Mouse (Mus musculus) MEL (cell line): ENCODE results near the gene Gm5269. TPM values are rescaled to one million over a fixed set of nuclear protein-coding genes. Genes with fewer than 3 reads are reported as not detected.

Experiments
- DNase-seq: peaks from one replicate; pipeline ENCODE4 v3.0.0; 2011; ENCODE audit warnings: low read depth, low spot score
- H3K27ac ChIP-seq: 2 replicates; pipeline ENCODE4 v1.5.1; 2012; ENCODE audit warnings: low read depth, mild to moderate bottlenecking, control low read depth, low read length, moderate library complexity; ENCODE audit not compliant: control insufficient read depth
- H3K27me3 ChIP-seq, 2 experiments: fragments of 150-350 bp in 1 of 2; sonication (generic) in 1 of 2; 2 replicates each; pipeline ENCODE4 v1.6.1; 2012; ENCODE audit warnings: low read length in 2 of 2, mild to moderate bottlenecking in 2 of 2, improper control_type of control experiment in 1 of 2, moderate library complexity in 1 of 2; ENCODE audit not compliant: insufficient read depth in 2 of 2, control insufficient read depth in 1 of 2
- H3K36me3 ChIP-seq, 2 experiments: 2 replicates each; pipeline ENCODE4 v1.6.1; 2012 to 2014; ENCODE audit warnings: low read length in 2 of 2, improper control_type of control experiment in 1 of 2, inconsistent platforms in 1 of 2, mild to moderate bottlenecking in 1 of 2; ENCODE audit not compliant: insufficient read depth in 2 of 2, control insufficient read depth in 1 of 2
- H3K4me1 ChIP-seq, 2 experiments: fragments of 150-350 bp in 1 of 2; sonication (generic) in 1 of 2; 2 replicates each; pipeline ENCODE4 v1.6.1; 2012; ENCODE audit warnings: low read length in 2 of 2, improper control_type of control experiment in 1 of 2, mild to moderate bottlenecking in 1 of 2; ENCODE audit not compliant: insufficient read depth in 2 of 2, control insufficient read depth in 1 of 2
- H3K4me3 ChIP-seq, 2 experiments: fragments of 150-350 bp in 1 of 2; sonication (generic) in 1 of 2; 2 replicates each; pipeline ENCODE4 v1.5.1; 2012; ENCODE audit warnings: low read depth in 2 of 2, low read length in 2 of 2, mild to moderate bottlenecking in 2 of 2, moderate library complexity in 2 of 2, control low read depth in 1 of 2, improper control_type of control experiment in 1 of 2; ENCODE audit not compliant: control insufficient read depth in 1 of 2, insufficient read depth in 1 of 2
- H3K79me2 ChIP-seq: 2 replicates; pipeline ENCODE4 v1.6.1; 2012; ENCODE audit warnings: mild to moderate bottlenecking, low read length, moderate library complexity; ENCODE audit not compliant: control insufficient read depth, poor library complexity, insufficient read depth
- H3K9ac ChIP-seq: 2 replicates; pipeline ENCODE4 v1.6.1; 2012; ENCODE audit warnings: low read depth, mild to moderate bottlenecking, control low read depth, low read length, moderate library complexity; ENCODE audit not compliant: control insufficient read depth, poor library complexity, severe bottlenecking
- H3K9me3 ChIP-seq: fragments of 150-350 bp; sonication (generic); replicated peaks from 2 replicates; pipeline ENCODE4 v1.6.1; 2012; ENCODE audit warnings: mild to moderate bottlenecking, low read length, improper control_type of control experiment, moderate library complexity; ENCODE audit not compliant: insufficient read depth
- BHLHE40 ChIP-seq: IDR thresholded peaks from 2 replicates; pipeline ENCODE4 v1.6.1; 2012; ENCODE audit warnings: low read depth, mild to moderate bottlenecking, inconsistent platforms, low read length, improper control_type of control experiment, borderline replicate concordance
- CHD1 ChIP-seq: IDR thresholded peaks from 2 replicates; pipeline ENCODE4 v1.6.1; 2012; ENCODE audit warnings: low read depth, mild to moderate bottlenecking, inconsistent platforms, low read length, improper control_type of control experiment
- CHD2 ChIP-seq: IDR thresholded peaks from 2 replicates; pipeline ENCODE4 v1.6.1; 2011; ENCODE audit warnings: low read length, improper control_type of control experiment
- CTCF ChIP-seq, 3 experiments: IDR thresholded peaks in 2 of 3; conservative IDR thresholded peaks in 1 of 3; 2 replicates each; pipeline ENCODE4 v1.5.1; 2011 to 2012; ENCODE audit warnings: low read length in 3 of 3, low read depth in 2 of 3, mild to moderate bottlenecking in 2 of 3, improper control_type of control experiment in 1 of 3, inconsistent platforms in 1 of 3, mixed read lengths in 1 of 3, moderate library complexity in 1 of 3; ENCODE audit not compliant: control insufficient read depth in 1 of 3, insufficient read depth in 1 of 3, poor library complexity in 1 of 3, severe bottlenecking in 1 of 3
- E2F4 ChIP-seq: IDR thresholded peaks from 2 replicates; pipeline ENCODE4 v1.6.1; 2011; ENCODE audit warnings: low read depth, low read length, improper control_type of control experiment, borderline replicate concordance
- EP300 ChIP-seq, 2 experiments: IDR thresholded peaks; 2 replicates each; pipeline ENCODE4 v1.6.1; 2011; ENCODE audit warnings: improper control_type of control experiment in 2 of 2, low read length in 2 of 2, low read depth in 1 of 2, mild to moderate bottlenecking in 1 of 2
- HCFC1 ChIP-seq: IDR thresholded peaks from 2 replicates; pipeline ENCODE4 v1.6.1; 2012; ENCODE audit warnings: low read depth, mild to moderate bottlenecking, inconsistent platforms, low read length, improper control_type of control experiment, moderate library complexity
- JUND ChIP-seq: IDR thresholded peaks from 2 replicates; pipeline ENCODE4 v1.6.1; 2011; ENCODE audit warnings: low read depth, mild to moderate bottlenecking, improper control_type of control experiment, low read length
- KAT2A ChIP-seq: conservative IDR thresholded peaks from 2 replicates; pipeline ENCODE4 v1.6.1; 2012; ENCODE audit warnings: low read depth, low read length, improper control_type of control experiment, inconsistent platforms
- MAX ChIP-seq: IDR thresholded peaks from 2 replicates; pipeline ENCODE4 v1.6.1; 2011; ENCODE audit warnings: low read length, improper control_type of control experiment
- MAZ ChIP-seq: IDR thresholded peaks from 2 replicates; pipeline ENCODE4 v1.6.1; 2012; ENCODE audit warnings: low read depth, mild to moderate bottlenecking, inconsistent platforms, low read length, improper control_type of control experiment
- MXI1 ChIP-seq: IDR thresholded peaks from 2 replicates; pipeline ENCODE4 v1.6.1; 2011; ENCODE audit warnings: mild to moderate bottlenecking, low read depth, low read length, improper control_type of control experiment
- MYB ChIP-seq: IDR thresholded peaks from 2 replicates; pipeline ENCODE4 v1.6.1; 2011; ENCODE audit warnings: mild to moderate bottlenecking, low read depth, low read length, improper control_type of control experiment
- MYC ChIP-seq: IDR thresholded peaks from 2 replicates; pipeline ENCODE4 v1.6.1; 2011; ENCODE audit warnings: low read depth, mild to moderate bottlenecking, low read length, improper control_type of control experiment, moderate library complexity
- POLR2AphosphoS5 ChIP-seq: IDR thresholded peaks from 2 replicates; pipeline ENCODE4 v1.6.1; 2012; ENCODE audit warnings: low read depth, borderline replicate concordance, mild to moderate bottlenecking, inconsistent platforms, low read length, moderate library complexity, mixed read lengths
- SIN3A ChIP-seq: IDR thresholded peaks from 2 replicates; pipeline ENCODE4 v1.6.1; 2012; ENCODE audit warnings: low read length, improper control_type of control experiment, inconsistent platforms
- SMC3 ChIP-seq: IDR thresholded peaks from 2 replicates; pipeline ENCODE4 v1.6.1; 2011; ENCODE audit warnings: low read depth, low read length, improper control_type of control experiment
- TAL1 ChIP-seq: IDR thresholded peaks from 2 replicates; pipeline ENCODE4 v1.6.1; 2012; ENCODE audit warnings: mild to moderate bottlenecking, inconsistent platforms, low read length, moderate library complexity, mixed read lengths
- TCF12 ChIP-seq: IDR thresholded peaks from 2 replicates; pipeline ENCODE4 v1.6.1; 2014; ENCODE audit warnings: low read depth, mild to moderate bottlenecking, inconsistent platforms, low read length, improper control_type of control experiment, moderate library complexity
- USF2 ChIP-seq, 2 experiments: IDR thresholded peaks; 2 replicates each; pipeline ENCODE4 v1.6.1; 2011 to 2012; ENCODE audit warnings: improper control_type of control experiment in 2 of 2, low read length in 2 of 2, borderline replicate concordance in 1 of 2, inconsistent platforms in 1 of 2, low read depth in 1 of 2, mild to moderate bottlenecking in 1 of 2; ENCODE audit not compliant: insufficient read depth in 1 of 2
- ZMIZ1 ChIP-seq: IDR thresholded peaks from 2 replicates; pipeline ENCODE4 v1.6.1; 2012; ENCODE audit warnings: low read depth, mild to moderate bottlenecking, inconsistent platforms, low read length, improper control_type of control experiment, moderate library complexity
- ZNF384 ChIP-seq: IDR thresholded peaks from 2 replicates; pipeline ENCODE4 v1.6.1; 2012; ENCODE audit warnings: low read depth, mild to moderate bottlenecking, inconsistent platforms, low read length, improper control_type of control experiment
- polyA plus RNA-seq, 2 experiments: library from polyadenylated mRNA; stranded (reverse) in 1 of 2; unstranded in 1 of 2; fragments of >175 nt in 1 of 2; fragments of >200 nt in 1 of 2; gene quantifications; 2 replicates each; pipeline versions ENCODE4 v1.2.1 to v1.2.4; 2012; ENCODE audit warnings: low replicate concordance in 2 of 2, low read depth in 1 of 2; ENCODE audit not compliant: insufficient read length in 2 of 2, insufficient read depth in 1 of 2, missing spikeins in 1 of 2
- total RNA-seq: library from RNA; depleted of rRNA; stranded (reverse); fragments of 300-350 nt; gene quantifications from 2 replicates; pipeline ENCODE4 v1.2.3, GENCODE M21; 2012

Gene Gm5269
- total and polyA plus RNA-seq, 3 experiments, result 0.67 TPM; not detected in 2

- TF ChIP-seq BHLHE40, result no peak
- TF ChIP-seq, all 39 proteins: peak for 0
- Histone ChIP-seq H3K27me3 (no peaks in the 10 kb centered on the region), H3K79me2 (peaks cover 11% of the 10 kb centered on the region), H3K4me3 (no peak overlapping the region), H3K27ac (no peak overlapping the region), H3K4me1 (peaks cover 5 to 11% of the 10 kb centered on the region in 2 experiments), H3K9me3 (no peaks in the 10 kb centered on the region), H3K9ac (no peak overlapping the region), H3K36me3 (peaks cover 21 to 33% of the 10 kb centered on the region in 2 experiments)
- no peak for DNase-seq
Measured at GRCm38 (mm10) chr1:45920703-45921102, 30.6 kb upstream of the Gm5269 start.

DNA sequence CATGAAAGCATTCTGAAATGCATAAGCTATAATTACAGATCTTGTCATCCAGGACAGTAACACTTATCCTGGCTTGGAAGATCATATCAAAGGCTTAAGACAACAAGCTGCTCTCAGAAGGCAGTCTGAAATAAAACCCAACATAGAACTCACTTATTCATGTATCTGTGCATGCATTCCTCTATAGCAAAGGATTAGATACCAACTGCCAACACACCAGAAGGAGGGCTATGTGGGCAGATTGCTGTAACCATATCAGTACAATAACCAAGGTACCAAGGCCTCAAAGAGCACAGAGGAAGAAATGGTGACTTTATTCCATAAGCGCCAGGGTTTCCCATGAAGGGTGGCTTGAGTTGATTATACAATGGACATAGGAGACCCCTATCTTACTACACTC, 29.7 kb upstream of the Gm5269 start:
- TF ChIP-seq BHLHE40 (no peak), ZNF384 (no peak), MYB (no peak), KAT2A (no peak), POLR2AphosphoS5 (no peak), TCF12 (no peak), MAZ (no peak), USF2 (IDR thresholded peaks at IDR 0.05; ENCODE audit: borderline replicate concordance in 1 of 2, insufficient read depth in 1 of 2, low read depth in 1 of 2, low read length in 2 of 2) (no peak), ZMIZ1 (no peak), CHD1 (no peak)
- H3K36me3 ChIP-seq, result peaks cover 18 to 40% of the 10 kb centered on the region in 2 experiments

GRCm38 (mm10) chr1:45917136-45917803, 27.2 kb upstream of the Gm5269 start:
- Histone ChIP-seq H3K79me2 (no peaks in the 10 kb centered on the region), H3K27me3 (no peaks in the 10 kb centered on the region), H3K4me1 (no peaks in the 10 kb centered on the region), H3K36me3 (peaks cover 3 to 40% of the 10 kb centered on the region in 2 experiments; a peak in 3 of 4 replicates), H3K27ac (no peak overlapping the region), H3K9ac (no peak overlapping the region), H3K4me3 (no peak overlapping the region), H3K9me3 (no peaks in the 10 kb centered on the region)
- TF ChIP-seq JUND (no peak), MYB (no peak), ZNF384 (no peak), MXI1 (no peak), MAZ (no peak), E2F4 (no peak), MAX (no peak), BHLHE40 (no peak), MYC (no peak), TAL1 (no peak), CTCF (IDR thresholded peaks at IDR 0.05 in 2 of 3, conservative IDR thresholded peaks at IDR 0.05 in 1 of 3; ENCODE audit: control insufficient read depth in 1 of 3, insufficient read depth in 1 of 3, low read depth in 2 of 3, low read length in 3 of 3, poor library complexity in 1 of 3, severe bottlenecking in 1 of 3) (no peak), USF2 (IDR thresholded peaks at IDR 0.05; ENCODE audit: borderline replicate concordance in 1 of 2, insufficient read depth in 1 of 2, low read depth in 1 of 2, low read length in 2 of 2) (no peak), CHD1 (no peak), HCFC1 (no peak), CHD2 (no peak), SIN3A (no peak), EP300 (IDR thresholded peaks at IDR 0.05; ENCODE audit: low read depth in 1 of 2, low read length in 2 of 2) (no peak), SMC3 (no peak)
- DNase-seq, result no peak

More for the DNA sequence above, 29.7 kb upstream of the Gm5269 start:
- no peak for DNase-seq
- no peaks in the 10 kb centered on the region for H3K9me3 ChIP-seq
- no peak overlapping the region for H3K27ac ChIP-seq
- peaks cover 5 to 6% of the 10 kb centered on the region in 2 experiments for H3K4me1 ChIP-seq
- no peak overlapping the region for H3K4me3 ChIP-seq
- H3K79me2 ChIP-seq, result peaks cover 4% of the 10 kb centered on the region
- no peaks in the 10 kb centered on the region for H3K27me3 ChIP-seq
- no peak overlapping the region for H3K9ac ChIP-seq
